Mouse (Mus musculus): ENCODE data around the gene Zkscan3.
"Not testable (repeated sequence)": the region's sequence is repeated elsewhere in the genome, so short reads cannot be mapped to it uniquely, and the experiment has no call there.

The Zkscan3 gene

GRCm38 (mm10) chr13:21396048-21396447, 6.5 kb downstream of the Zkscan3 start:
- DNase-seq = not testable (repeated sequence)

- DNase-seq = no peak
Observed at GRCm38 (mm10) chr13:21395623-21396022, 6.9 kb downstream of the Zkscan3 start.

GRCm38 (mm10) chr13:21395211-21395610, 7.3 kb downstream of the Zkscan3 start:
- DNase-seq = no peak

GRCm38 (mm10) chr13:21377773-21378172, 24.8 kb downstream of the Zkscan3 start:
- no peak for DNase-seq

GRCm38 (mm10) chr13:21372700-21373099, 29.9 kb downstream of the Zkscan3 start:
- no peak for DNase-seq

- no peak for DNase-seq
Observed at GRCm38 (mm10) chr13:21366635-21367034, 35.9 kb downstream of the Zkscan3 start.

GRCm38 (mm10) chr13:21363719-21364118, 38.8 kb downstream of the Zkscan3 start:
- DNase-seq = no peak

GRCm38 (mm10) chr13:21362621-21363248, 39.8 kb downstream of the Zkscan3 start, which contains the start of gene Zscan12:
Gene Zscan12 (plus strand): TSS chr13:21362820.
- peak; percentile 76 to 82 for DNase-seq

GRCm38 (mm10) chr13:21350593-21350992, 52.0 kb downstream of the Zkscan3 start:
- no peak for DNase-seq

- DNase-seq = no peak
Observed at GRCm38 (mm10) chr13:21346610-21347009, 55.9 kb downstream of the Zkscan3 start, which contains the start of gene Olfr1367. Gene Olfr1367 (plus strand): TSS chr13:21346910.

Measured in thymus, adult 18-20 months (tissue).